Mouse (Mus musculus): ENCODE results near the gene Usp32.
"Not testable (repeated sequence)": the region's sequence is repeated elsewhere in the genome, so short reads cannot be mapped to it uniquely, and the experiment has no call there.

Usp32 gene

GRCm38 (mm10) chr11:85139581-85140540, at the start of gene Usp32:
TSS of gene Usp32 (minus strand) at chr11:85140161.
- peak; percentile 98 for DNase-seq (ENCODE audit: low spot score)

GRCm38 (mm10) chr11:85189110-85189509, 49.1 kb upstream of the Usp32 start:
- DNase-seq (ENCODE audit: low spot score): no peak

- DNase-seq (ENCODE audit: low spot score): no peak
These were observed 44.9 kb upstream of the Usp32 start for GRCm38 (mm10) chr11:85184839-85185238.

- DNase-seq (ENCODE audit: low spot score): peak; percentile 28
These were observed 44.1 kb upstream of the Usp32 start for GRCm38 (mm10) chr11:85184082-85184481.

- DNase-seq (ENCODE audit: low spot score): no peak
These were observed 43.4 kb upstream of the Usp32 start for GRCm38 (mm10) chr11:85183284-85183779.

GRCm38 (mm10) chr11:85182617-85183283, 42.8 kb upstream of the Usp32 start:
- DNase-seq (ENCODE audit: low spot score): no peak

GRCm38 (mm10) chr11:85178413-85178812, 38.5 kb upstream of the Usp32 start:
- DNase-seq (ENCODE audit: low spot score): no peak

GRCm38 (mm10) chr11:85177761-85178160, 37.8 kb upstream of the Usp32 start:
- DNase-seq (ENCODE audit: low spot score): no peak

- DNase-seq (ENCODE audit: low spot score): no peak
These were observed 36.0 kb upstream of the Usp32 start for GRCm38 (mm10) chr11:85175941-85176340.

GRCm38 (mm10) chr11:85170833-85171232, 30.9 kb upstream of the Usp32 start:
- DNase-seq (ENCODE audit: low spot score): no peak

- DNase-seq (ENCODE audit: low spot score): peak; percentile 85
These were observed 30.2 kb upstream of the Usp32 start, which contains the start of gene 1700125H20Rik for GRCm38 (mm10) chr11:85170058-85170740. TSS of gene 1700125H20Rik (plus strand) at chr11:85170404.

GRCm38 (mm10) chr11:85167503-85167902, 27.5 kb upstream of the Usp32 start:
- no peak for DNase-seq (ENCODE audit: low spot score)

GRCm38 (mm10) chr11:85164371-85164770, 24.4 kb upstream of the Usp32 start:
- no peak for DNase-seq (ENCODE audit: low spot score)

GRCm38 (mm10) chr11:85163014-85163413, 23.1 kb upstream of the Usp32 start:
- DNase-seq (ENCODE audit: low spot score): not testable (repeated sequence)

GRCm38 (mm10) chr11:85157301-85157700, 17.3 kb upstream of the Usp32 start:
- DNase-seq (ENCODE audit: low spot score): no peak

- DNase-seq (ENCODE audit: low spot score): peak; percentile 11
These were observed 12.4 kb upstream of the Usp32 start for GRCm38 (mm10) chr11:85152256-85152930.

GRCm38 (mm10) chr11:85138776-85139474, 1.0 kb downstream of the Usp32 start:
- DNase-seq (ENCODE audit: low spot score): peak; percentile 37

GRCm38 (mm10) chr11:85131542-85131941, 8.4 kb downstream of the Usp32 start:
- no peak for DNase-seq (ENCODE audit: low spot score)

- no peak for DNase-seq (ENCODE audit: low spot score)
These were observed 11.1 kb downstream of the Usp32 start for GRCm38 (mm10) chr11:85128883-85129282.

- DNase-seq (ENCODE audit: low spot score): no peak
These were observed 13.5 kb downstream of the Usp32 start for GRCm38 (mm10) chr11:85126257-85127102.

All from MN1 (cell line).